Mouse (Mus musculus) limb, embryonic 12.5 days (tissue): ENCODE results near the gene Dctn3. TPM values are rescaled to one million over a fixed set of nuclear protein-coding genes. Genes with fewer than 3 reads are reported as not detected.

Experiments used
- ATAC-seq: fragments of 200-750 bp; cut with Nextera tagmentation; 2 replicates; pipeline ENCODE4 v1.8.0; 2017; ENCODE audit warnings: low read depth, moderate TSS enrichment; ENCODE audit not compliant: insufficient number of reproducible peaks, insufficient read depth, low FRiP score, low TSS enrichment
- H3K27ac ChIP-seq: fragments of 300-500 bp; sonication (generic); 2 replicates; pipeline ENCODE4 v1.5.1; 2016; ENCODE audit warnings: mild to moderate bottlenecking, moderate library complexity
- H3K27me3 ChIP-seq: fragments of 300-500 bp; sonication (generic); 2 replicates; pipeline ENCODE4 v1.6.1; 2016; ENCODE audit warnings: mild to moderate bottlenecking, moderate library complexity
- H3K36me3 ChIP-seq: fragments of 300-500 bp; sonication (generic); 2 replicates; pipeline ENCODE4 v1.6.1; 2016; ENCODE audit warnings: mild to moderate bottlenecking, moderate library complexity
- H3K4me1 ChIP-seq: fragments of 300-500 bp; sonication (generic); replicated peaks from 2 replicates; pipeline ENCODE4 v1.6.1; 2016
- H3K4me2 ChIP-seq: fragments of 300-500 bp; sonication (generic); 2 replicates; pipeline ENCODE4 v1.6.1; 2016; ENCODE audit warnings: mild to moderate bottlenecking, moderate library complexity
- H3K4me3 ChIP-seq: fragments of 300-500 bp; sonication (generic); replicated peaks from 2 replicates; pipeline ENCODE4 v1.5.1; 2016; ENCODE audit warnings: mild to moderate bottlenecking
- H3K9ac ChIP-seq: fragments of 300-500 bp; sonication (generic); replicated peaks from 2 replicates; pipeline ENCODE4 v1.6.1; 2016; ENCODE audit warnings: mild to moderate bottlenecking, moderate library complexity
- H3K9me3 ChIP-seq: fragments of 300-500 bp; sonication (generic); 2 replicates; pipeline ENCODE4 v1.6.1; 2016; ENCODE audit warnings: mild to moderate bottlenecking, moderate library complexity
- WGBS: fragments of 180-500 bp; shearing (Covaris S2); methylation state at CpG from one replicate; pipeline ENCODE4 v1.1.7; 2016; 5-methylcytosine and 5-hydroxymethylcytosine counted together
- polyA plus RNA-seq: library from polyadenylated mRNA; unstranded; fragments of >200 nt; fragmentation: Nextera tagmentation; extraction: Ambion mirVana; gene quantifications from 2 replicates; pipeline ENCODE4 v1.2.1, GENCODE M21; 2016

Gene Dctn3
- polyA plus RNA-seq, 1 experiment from 2014 or later = 104 TPM

DNA sequence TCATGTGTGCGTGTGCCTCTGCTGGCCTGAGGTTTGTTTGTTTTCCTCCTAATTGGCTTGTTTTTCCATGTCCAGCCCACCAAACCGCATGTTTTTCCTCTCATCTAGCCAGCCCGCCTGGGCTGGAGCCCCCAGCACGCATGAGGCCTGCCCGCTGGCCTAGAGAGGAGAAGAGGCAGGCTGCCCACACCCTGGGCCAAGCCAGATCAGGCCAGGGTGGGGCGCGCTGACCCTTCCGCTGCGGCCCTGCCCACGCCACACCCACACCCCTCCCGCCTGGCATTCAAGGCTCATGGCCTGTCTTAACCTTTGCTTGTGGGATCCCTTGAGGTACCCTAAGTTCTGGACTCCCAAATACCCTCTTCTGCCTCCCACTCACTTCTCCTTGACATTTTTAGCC is 56.3 kb downstream of the Dctn3 start:
- 83% methylated on average over 11 of the region's 11 CpGs for WGBS
- Histone ChIP-seq H3K9me3 (no peaks in the 10 kb centered on the region), H3K27ac (no peak overlapping the region), H3K9ac (no peak overlapping the region), H3K27me3 (peaks cover 99% of the 10 kb centered on the region), H3K4me3 (no peak overlapping the region), H3K36me3 (no peaks in the 10 kb centered on the region), H3K4me1 (peaks cover 50% of the 10 kb centered on the region), H3K4me2 (no peak overlapping the region)
- no peak for ATAC-seq

DNA sequence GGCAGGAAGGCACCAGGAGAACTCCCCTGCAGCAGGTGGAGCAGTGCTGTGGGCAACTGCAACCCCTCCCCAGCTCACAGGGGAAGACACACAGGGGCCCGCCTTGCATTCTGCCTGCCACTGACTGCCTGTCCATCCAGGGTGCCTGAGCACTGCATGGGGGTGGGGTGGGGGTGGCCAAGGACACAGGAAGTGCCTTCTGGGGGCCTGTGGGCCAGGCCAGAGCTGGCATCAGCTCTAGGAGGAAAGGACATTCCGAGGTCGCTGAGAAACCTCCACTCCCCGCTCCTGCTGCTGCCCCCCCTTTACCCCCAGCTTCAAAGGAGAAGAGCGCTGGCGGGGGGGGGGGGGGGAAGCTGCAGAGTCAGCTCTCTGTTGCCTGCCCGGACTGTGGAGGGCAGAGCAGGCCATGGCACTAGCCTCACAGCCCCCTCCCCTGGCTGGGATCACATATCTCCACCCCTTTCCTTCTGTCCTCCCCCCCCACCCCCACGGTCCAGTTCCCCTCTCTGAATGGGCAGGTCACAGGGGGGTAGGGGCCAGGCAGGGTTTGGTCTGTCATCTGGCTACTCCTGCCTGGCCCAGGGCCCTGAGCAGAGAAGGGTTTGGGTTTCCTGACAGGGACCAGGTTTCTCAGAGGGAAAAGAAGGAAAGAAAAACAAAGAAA is 57.8 kb downstream of the Dctn3 start:
- Histone ChIP-seq H3K27ac (peak overlapping the region; percentile 56; the same call in 1 of the 2 replicates), H3K4me1 (peaks cover 56% of the 10 kb centered on the region), H3K9ac (peak overlapping the region; percentile 45), H3K4me3 (no peak overlapping the region), H3K36me3 (no peaks in the 10 kb centered on the region), H3K9me3 (no peaks in the 10 kb centered on the region), H3K4me2 (0 out of 2 replicates have a peak overlapping the region, but pooled peaks have one; percentile 6), H3K27me3 (peaks cover 94% of the 10 kb centered on the region)
- ATAC-seq = no peak
- 3% methylated on average over 5 of the region's 8 CpGs for WGBS

Other genes starting within 250 kb of the Dctn3 start
- gene AI464131, start 220.1 kb downstream of the Dctn3 start, polyA plus RNA-seq = 2.3 and 3.1 TPM in 2 replicates
- gene 1110017D15Rik, start 205.8 kb downstream of the Dctn3 start, polyA plus RNA-seq = 1.5 TPM in 2 replicates
- gene Fam219a, start 153.6 kb downstream of the Dctn3 start, polyA plus RNA-seq = 2.0 and 2.4 TPM in 2 replicates
- 0.35 and 0.48 TPM in 2 replicates for gene Dnaic1, start 153.4 kb downstream of the Dctn3 start, polyA plus RNA-seq
- gene Enho, start 82.8 kb downstream of the Dctn3 start, polyA plus RNA-seq = 21.9 and 22.2 TPM in 2 replicates
- 4.7 and 5.5 TPM in 2 replicates for gene Cntfr, start 26.1 kb downstream of the Dctn3 start, polyA plus RNA-seq
- gene Il11ra1, start 23.2 kb downstream of the Dctn3 start, polyA plus RNA-seq = 296 and 302 TPM in 2 replicates
- gene Rpp25l, start 9.6 kb downstream of the Dctn3 start, polyA plus RNA-seq = 82.9 and 84.6 TPM in 2 replicates
- not detected in 2 replicates for gene Arid3c, start 8.0 kb upstream of the Dctn3 start, polyA plus RNA-seq
- 39.4 and 41.7 TPM in 2 replicates for gene Galt, start 32.1 kb upstream of the Dctn3 start, polyA plus RNA-seq
- 61.1 and 62.2 TPM in 2 replicates for gene Sigmar1, start 33.0 kb upstream of the Dctn3 start, polyA plus RNA-seq
- gene Ccl27a, start 51.1 kb upstream of the Dctn3 start, polyA plus RNA-seq = 55.4 and 59.4 TPM in 2 replicates
- not detected in 2 replicates for gene Gm21541, start 180.4 kb upstream of the Dctn3 start, polyA plus RNA-seq
- gene Gm20878, start 218.4 kb upstream of the Dctn3 start, polyA plus RNA-seq = 3.5 and 3.8 TPM in 2 replicates
- gene Fam205a4, start 242.9 kb upstream of the Dctn3 start, polyA plus RNA-seq = 0.29 TPM in 1 of 2 replicates, not detected in the other